Mouse (Mus musculus) mouse embryonic stem cell (cell line): ENCODE data around the gene Entpd2.

ENCODE experiments used
- in situ Hi-C, 2 experiments: fragments of 300-500 bp; cut with MboI; formaldehyde crosslinking; loops; 1 replicate in 1 of 2; 3 replicates in 1 of 2; pipeline ENCODE4 v1.14.3; 2019 to 2020; ENCODE audit warnings: low sequenced_read_pairs in 2 of 2, low pct_unique_long_range_greater_than_20kb in 1 of 2, mixed read lengths in 1 of 2; ENCODE audit not compliant: unreplicated experiment in 1 of 2

Gene Entpd2

GRCm38 (mm10) chr2:25395721-25396596, at the start of gene Entpd2:
Gene Entpd2, plus strand, starts transcription at chr2:25395874.
- in situ Hi-C loops, result no loop called here

GRCm38 (mm10) chr2:25348162-25348561, 47.5 kb upstream of the Entpd2 start:
- in situ Hi-C loops, result no loop called here

GRCm38 (mm10) chr2:25349499-25349898, 46.2 kb upstream of the Entpd2 start:
- in situ Hi-C loops, result no loop called here

- in situ Hi-C loops, result no loop called here
These were observed 45.0 kb upstream of the Entpd2 start for GRCm38 (mm10) chr2:25350701-25351100.

- in situ Hi-C loops, result no loop called here
These were observed 41.5 kb upstream of the Entpd2 start for GRCm38 (mm10) chr2:25354211-25354610.

GRCm38 (mm10) chr2:25355419-25356066, 40.1 kb upstream of the Entpd2 start:
- in situ Hi-C loops, result no loop called here

- in situ Hi-C loops, result no loop called here
These were observed 39.2 kb upstream of the Entpd2 start, which contains the start of gene Dpp7 for GRCm38 (mm10) chr2:25356208-25357079. Gene Dpp7, minus strand, starts transcription at chr2:25356359.

- in situ Hi-C loops, result no loop called here
These were observed 35.8 kb upstream of the Entpd2 start for GRCm38 (mm10) chr2:25359848-25360247.

GRCm38 (mm10) chr2:25363478-25364178, 32.0 kb upstream of the Entpd2 start:
- in situ Hi-C loops, result no loop called here

GRCm38 (mm10) chr2:25364313-25364712, 31.4 kb upstream of the Entpd2 start:
- in situ Hi-C loops, result no loop called here

- in situ Hi-C loops, result no loop called here
These were observed 30.9 kb upstream of the Entpd2 start for GRCm38 (mm10) chr2:25364761-25365090.

GRCm38 (mm10) chr2:25365091-25365761, 30.4 kb upstream of the Entpd2 start, which contains the start of gene Uap1l1:
Gene Uap1l1, minus strand, starts transcription at chr2:25365682.
- in situ Hi-C loops, result no loop called here

- in situ Hi-C loops, result no loop called here
These were observed 25.7 kb upstream of the Entpd2 start for GRCm38 (mm10) chr2:25369996-25370395.

- in situ Hi-C loops, result no loop called here
These were observed 23.7 kb upstream of the Entpd2 start, which contains the start of gene Sapcd2 for GRCm38 (mm10) chr2:25371764-25372643. Gene Sapcd2, plus strand, starts transcription at chr2:25372321.

- in situ Hi-C loops, result no loop called here
These were observed 22.9 kb upstream of the Entpd2 start for GRCm38 (mm10) chr2:25372644-25373391.

- in situ Hi-C loops, result no loop called here
These were observed 22.2 kb upstream of the Entpd2 start for GRCm38 (mm10) chr2:25373431-25373830.
